Mouse (Mus musculus) mouse trophoblast stem cell (cell line): ENCODE data around the gene Ranbp3l.
"Not testable (repeated sequence)": the region's sequence is repeated elsewhere in the genome, so short reads cannot be mapped to it uniquely, and the experiment has no call there.

Source experiments
- in situ Hi-C, 2 experiments: fragments of 300-500 bp; cut with MseI, MboI; formaldehyde crosslinking; loops; 2 replicates in 1 of 2; 3 replicates in 1 of 2; pipeline ENCODE4 v1.15.1; 2025

Ranbp3l gene

DNA sequence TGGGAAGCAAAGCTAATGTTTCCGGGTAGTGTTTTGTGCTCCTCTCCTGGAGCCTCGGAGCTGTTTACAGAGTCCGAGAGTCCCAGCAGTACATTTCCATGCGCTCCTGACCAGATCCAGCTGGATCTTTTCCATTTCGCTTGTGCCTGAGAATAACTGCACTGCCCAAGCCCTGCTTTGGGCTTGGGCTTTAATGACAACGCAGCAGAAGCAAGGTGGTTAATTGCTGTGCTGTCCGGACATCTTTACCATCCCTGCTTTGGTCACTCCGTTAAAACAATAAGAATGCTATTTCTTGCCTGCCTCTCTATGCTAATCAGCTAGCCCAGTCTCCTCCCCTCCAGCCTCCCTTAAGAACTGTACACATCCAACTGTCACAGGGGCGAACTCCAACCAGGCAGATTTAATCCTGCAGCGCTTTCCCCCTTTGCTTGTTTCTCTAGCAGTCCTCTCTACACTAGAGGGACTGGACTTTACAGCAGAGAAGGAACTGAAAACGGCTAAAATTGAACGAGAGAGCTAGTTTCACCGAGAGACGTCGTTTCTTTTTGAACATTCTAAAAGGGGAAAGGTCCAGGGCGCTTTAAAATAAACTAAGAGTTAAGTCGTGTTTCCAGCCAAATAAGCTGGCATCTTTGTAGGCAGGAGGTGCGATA, at the start of gene Ranbp3l:
Ranbp3l (plus strand) TSS at position 377 of the 656 bp plus-strand sequence.
- in situ Hi-C loops: no loop called here

- in situ Hi-C loops: no loop called here
These were observed 37.7 kb upstream of the Ranbp3l start for GRCm38 (mm10) chr15:8930061-8930460.

GRCm38 (mm10) chr15:8936911-8937310, 30.8 kb upstream of the Ranbp3l start:
- in situ Hi-C loops: no loop called here

GRCm38 (mm10) chr15:8940861-8941260, 26.9 kb upstream of the Ranbp3l start:
- in situ Hi-C loops: no loop called here

GRCm38 (mm10) chr15:8950856-8951255, 16.9 kb upstream of the Ranbp3l start:
- in situ Hi-C loops: no loop called here

GRCm38 (mm10) chr15:8963323-8963722, 4.4 kb upstream of the Ranbp3l start:
- in situ Hi-C loops: no loop called here

DNA sequence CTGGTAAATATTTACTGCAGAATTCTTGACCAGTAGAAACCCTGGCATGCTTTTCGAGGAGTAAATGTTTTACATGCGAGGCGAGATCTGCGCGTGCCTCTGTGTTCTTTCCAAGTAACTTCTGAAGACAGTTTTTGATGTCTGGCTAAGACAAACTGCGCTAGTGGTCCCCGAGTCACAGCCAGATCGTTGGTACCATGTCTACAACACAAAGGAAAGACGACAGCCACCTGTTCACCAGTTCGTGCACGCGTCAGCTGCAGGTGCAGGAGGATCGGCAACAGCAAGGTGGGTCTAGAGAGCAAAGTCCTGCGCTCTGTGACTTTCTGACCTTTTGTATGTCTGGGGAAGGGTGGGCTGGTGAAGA, 463 bp downstream of the Ranbp3l start:
- in situ Hi-C loops: no loop called here

- in situ Hi-C loops: no loop called here
These were observed 1.4 kb downstream of the Ranbp3l start for GRCm38 (mm10) chr15:8969061-8969635.

DNA sequence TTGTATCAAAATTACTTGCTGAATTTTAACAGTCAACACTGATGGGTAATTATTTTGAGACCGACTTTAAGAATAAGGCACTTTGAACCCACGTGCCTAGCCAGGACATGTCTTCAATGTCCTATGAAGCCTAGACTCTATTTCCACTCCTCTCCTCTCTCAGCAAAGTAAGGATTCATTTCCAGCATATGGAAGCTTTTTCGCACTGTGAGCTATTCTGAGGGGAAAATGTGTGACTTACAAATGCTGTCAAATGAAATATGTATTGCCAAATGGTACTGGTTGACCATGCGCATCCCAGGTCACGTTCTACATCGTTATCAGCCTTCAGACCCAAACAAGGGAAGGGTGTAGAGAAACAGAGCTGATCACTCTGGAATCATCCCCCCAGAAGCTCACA, 23.5 kb downstream of the Ranbp3l start:
- in situ Hi-C loops: no loop called here

- in situ Hi-C loops: no loop called here
These were observed 24.4 kb downstream of the Ranbp3l start for GRCm38 (mm10) chr15:8991859-8992838.

DNA sequence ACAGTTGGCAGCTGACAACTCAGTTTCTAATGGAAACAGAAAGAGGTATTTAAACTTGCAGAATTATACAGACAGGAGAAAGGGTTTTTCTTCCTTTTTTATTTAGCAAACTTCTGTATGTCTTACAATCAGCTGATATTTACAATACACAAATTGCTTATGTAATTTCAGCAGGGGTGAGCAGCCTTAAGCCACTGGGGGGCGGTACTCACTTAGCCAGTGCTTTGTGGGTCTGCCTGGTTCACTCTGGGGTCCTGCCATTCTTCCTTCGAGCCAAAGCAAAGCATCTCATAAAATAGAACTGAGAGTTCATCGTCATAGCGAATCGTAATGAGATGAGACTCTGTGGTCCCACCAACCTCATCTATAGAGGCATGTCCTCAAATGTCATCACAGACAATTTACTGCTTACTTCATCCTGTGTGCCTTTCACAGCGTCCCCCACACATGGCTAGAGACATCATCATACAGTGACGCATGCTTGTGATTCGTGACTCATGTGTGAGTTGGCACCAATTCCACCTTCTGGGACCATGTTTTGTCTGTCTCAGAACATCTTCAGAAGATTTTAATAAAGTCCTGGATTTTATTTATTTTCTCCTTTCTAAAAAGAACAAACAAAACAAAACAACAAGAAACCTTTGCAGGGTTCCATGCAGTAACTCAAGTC, 27.0 kb downstream of the Ranbp3l start:
- in situ Hi-C loops: no loop called here

- in situ Hi-C loops: no loop called here
These were observed 27.7 kb downstream of the Ranbp3l start for GRCm38 (mm10) chr15:8995490-8995889.

DNA sequence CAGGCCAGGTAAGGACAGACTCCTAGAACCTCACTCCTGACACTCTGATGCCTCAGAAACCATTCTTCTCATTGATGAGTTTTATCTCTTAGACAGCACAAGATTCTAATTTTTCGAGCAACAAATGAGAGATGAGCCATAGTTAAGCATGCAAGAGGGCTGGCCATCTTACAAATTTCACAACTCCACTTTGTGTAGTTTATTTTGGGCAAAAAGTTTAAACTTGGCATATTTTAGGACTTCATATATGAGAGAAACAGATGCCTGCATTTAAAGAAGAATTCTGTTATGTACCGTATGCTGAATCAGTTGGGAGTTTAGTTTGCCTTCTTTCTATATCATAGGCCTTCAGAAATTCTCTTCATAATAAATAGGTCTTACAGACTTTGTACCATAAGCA, 35.0 kb downstream of the Ranbp3l start:
- in situ Hi-C loops: no loop called here

DNA sequence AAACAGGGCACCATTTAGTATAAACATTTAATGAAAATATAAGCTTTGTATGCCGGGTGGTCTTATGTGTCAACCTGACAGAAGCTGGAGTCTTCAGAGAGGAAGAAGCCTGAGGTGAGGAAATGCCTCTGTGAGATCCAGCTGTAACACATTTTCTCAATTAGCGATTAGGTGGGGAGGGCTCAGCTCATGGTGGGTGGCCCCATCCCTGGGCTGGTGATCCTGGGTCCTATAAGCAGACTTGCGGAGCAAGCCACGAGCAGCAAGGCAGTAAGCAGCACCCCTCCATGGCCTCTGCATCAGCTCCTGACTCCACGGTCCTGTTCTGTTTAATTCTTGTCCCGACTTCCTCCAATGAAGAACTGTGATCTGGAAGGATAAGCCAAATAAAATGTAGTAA, 41.4 kb downstream of the Ranbp3l start:
- in situ Hi-C loops: no loop called here

DNA sequence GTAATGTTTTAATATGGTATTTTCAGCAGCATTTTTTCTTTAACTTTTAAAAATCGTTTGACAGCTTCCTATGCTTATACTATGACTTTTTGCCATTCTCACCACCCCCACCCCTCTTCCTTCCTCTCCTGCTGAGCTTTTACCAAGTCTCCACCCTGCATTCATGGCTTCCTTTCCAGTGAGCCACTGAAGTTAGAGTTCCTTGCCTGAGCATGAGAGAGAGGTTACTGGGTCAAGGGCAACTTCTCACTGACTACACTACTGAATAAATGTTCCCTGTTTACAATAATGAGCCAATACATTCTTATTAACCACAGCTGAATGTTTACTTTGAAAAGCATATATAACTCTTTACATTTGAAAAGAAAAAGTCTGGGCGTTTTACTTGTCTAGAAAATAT, 46.8 kb downstream of the Ranbp3l start:
- in situ Hi-C loops: no loop called here

DNA sequence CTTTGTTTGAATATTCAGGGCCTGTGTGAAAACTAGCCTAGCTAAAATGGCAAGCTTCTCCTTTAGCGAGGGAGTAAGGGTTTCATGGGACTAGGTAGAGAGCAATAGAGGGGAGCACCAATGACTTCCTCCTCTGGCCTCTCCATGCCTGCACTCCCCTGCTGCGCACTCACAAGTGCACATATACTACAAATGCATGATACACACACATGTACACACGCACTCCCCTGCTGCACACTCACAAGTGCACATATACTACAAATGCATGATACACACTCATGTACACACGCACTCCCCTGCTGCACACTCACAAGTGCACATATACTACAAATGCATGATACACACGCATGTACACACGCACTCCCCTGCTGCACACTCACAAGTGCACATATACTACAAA, 47.7 kb downstream of the Ranbp3l start:
- in situ Hi-C loops: not testable (repeated sequence)

- in situ Hi-C loops: no loop called here
These were observed 88.0 kb downstream of the Ranbp3l start for GRCm38 (mm10) chr15:9055704-9056103.

- in situ Hi-C loops: no loop called here
These were observed 92.1 kb downstream of the Ranbp3l start for GRCm38 (mm10) chr15:9059856-9060255.

DNA sequence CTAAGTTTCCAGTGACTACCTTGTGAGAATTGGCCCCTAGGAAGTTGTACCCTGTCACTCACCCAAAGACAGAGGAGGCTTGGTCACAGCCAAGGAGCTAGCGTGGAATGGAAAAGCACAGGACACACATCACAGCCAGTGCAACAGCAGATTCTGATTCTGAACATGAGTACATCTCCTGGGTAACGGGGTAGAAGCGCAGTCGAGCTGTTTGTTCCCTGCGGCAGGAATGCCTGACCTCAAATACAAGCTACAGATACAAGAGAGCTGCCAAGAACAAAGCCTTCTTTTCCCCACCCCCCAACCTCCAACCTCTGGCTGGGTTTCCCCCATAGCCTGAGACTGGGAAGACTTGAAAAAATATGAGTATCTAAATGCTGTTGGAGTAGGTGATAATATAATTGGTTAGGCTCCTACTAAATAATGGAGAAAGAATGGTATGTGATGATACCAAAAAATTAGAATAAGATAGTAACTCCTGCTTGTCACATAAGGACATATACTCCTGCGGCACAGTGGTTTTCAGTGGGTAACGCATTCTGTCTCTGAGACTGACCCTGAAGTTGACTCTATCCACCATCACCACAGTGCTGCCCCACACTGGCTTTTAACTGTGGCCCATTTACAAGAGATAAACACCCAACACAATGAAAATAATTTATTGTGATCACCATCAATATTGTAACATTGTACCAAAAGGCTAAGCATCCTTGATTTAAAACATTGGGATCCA, 93.6 kb downstream of the Ranbp3l start:
- in situ Hi-C loops: no loop called here

DNA sequence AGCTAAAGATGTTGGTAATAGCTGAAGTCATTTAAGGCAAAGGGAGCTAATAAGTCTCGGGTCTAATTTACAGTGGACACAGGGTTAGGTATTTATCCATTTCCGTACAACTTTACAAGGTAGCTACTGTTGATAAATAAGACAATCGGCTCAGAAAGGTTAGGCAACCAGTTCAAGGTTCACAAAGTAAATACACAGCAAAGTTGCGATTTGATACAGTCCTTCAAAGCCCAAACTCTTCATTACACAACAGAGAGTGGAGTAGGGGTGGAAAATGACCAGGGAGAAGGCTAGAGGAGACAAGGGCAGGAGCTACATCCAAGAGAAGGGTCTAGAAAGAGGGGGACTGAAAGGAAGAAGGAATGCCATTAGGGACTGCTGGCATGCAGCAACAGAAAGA, 101.1 kb downstream of the Ranbp3l start:
- in situ Hi-C loops: no loop called here

DNA sequence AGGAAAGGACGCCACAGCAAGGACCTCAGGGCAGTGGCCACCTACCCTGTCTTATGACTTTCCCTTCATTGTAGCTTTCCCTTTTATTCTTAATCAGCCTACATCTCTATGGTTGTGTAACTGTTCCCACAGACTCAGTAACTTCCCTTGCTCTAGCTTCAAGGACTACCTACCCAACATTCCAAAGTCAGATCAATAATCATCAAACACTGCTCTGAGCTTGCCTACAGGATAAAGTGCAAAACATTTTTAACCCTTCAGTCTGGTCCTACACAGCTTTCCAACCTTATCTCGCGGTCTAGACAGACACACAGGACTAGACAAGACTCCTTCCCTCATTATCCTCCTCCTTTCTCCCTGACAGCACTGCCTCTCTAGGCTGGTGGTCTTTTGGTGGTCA, 102.6 kb downstream of the Ranbp3l start:
- in situ Hi-C loops: no loop called here
